27 mouse cellular contexts compared by ENCODE assay signal in genomic region chr13:99885636-99886035, GRCm38 (mm10). TPM values are rescaled to one million over a fixed set of nuclear protein-coding genes. Genes with fewer than 3 reads are reported as not detected.
DNase-seq lines count a peak whose midpoint lies in the region; ATAC-seq lines count a peak whose summit lies in the region.
"Had no signal": no experiment of that assay in that cellular context is flagged by ENCODE, and none has a peak within 500 bp of the region (broad histone marks: within the 10 kb centered on the region; RNA-seq: fewer than 3 reads in every experiment).

No protein-coding gene starts in this region.

- H3K27ac ChIP-seq in limb, embryonic 13.5 days: no peak overlapping the region
- H3K27ac ChIP-seq in limb, embryonic 10.5 days: no peak overlapping the region
- H3K27ac ChIP-seq: embryonic facial prominence, embryonic 12.5 days; forebrain, embryonic 12.5 days; forebrain, embryonic 15.5 days; heart, embryonic 15.5 days; hindbrain, embryonic 10.5 days; hindbrain, embryonic 13.5 days; intestine, embryonic 15.5 days had no signal

- no peak overlapping the region for H3K4me3 ChIP-seq in limb, embryonic 13.5 days
- no peak overlapping the region for H3K4me3 ChIP-seq in limb, embryonic 10.5 days
- H3K4me3 ChIP-seq: embryonic facial prominence, embryonic 12.5 days; erythroblast, embryonic 14.5 days; forebrain, embryonic 12.5 days; forebrain, embryonic 15.5 days; heart, embryonic 12.5 days; heart, embryonic 15.5 days; hindbrain, embryonic 10.5 days; hindbrain, embryonic 13.5 days; intestine, embryonic 15.5 days had no signal

- DNase-seq in embryo, embryonic 10.5 days (ENCODE audit: low spot score): peak; percentile 14
- DNase-seq in embryo, embryonic 9.5 days (ENCODE audit: extremely low spot score): no peak
- no peak for DNase-seq in limb, embryonic 10.5 days (ENCODE audit: low spot score)
- DNase-seq in mesoderm, embryonic 11.5 days (ENCODE audit: low read depth, low spot score): peak; percentile 16
- no peak for DNase-seq in cerebellum, postnatal 10 days
- DNase-seq: adrenal gland, postnatal 10 days; cerebellum, adult 11 months; cerebellum, adult 2 months; cerebellum, adult 9-11 months; cerebellum, postnatal 36 days; gastrocnemius, postnatal 25 days; heart, adult 18-20 months; heart, postnatal 10 days; heart, postnatal 36 days had no signal

- no peaks in the 10 kb centered on the region for H3K27me3 ChIP-seq in limb, embryonic 13.5 days
- H3K27me3 ChIP-seq in limb, embryonic 10.5 days (ENCODE audit: low read depth, poor library complexity, severe bottlenecking): no peaks in the 10 kb centered on the region
- H3K27me3 ChIP-seq: embryonic facial prominence, embryonic 12.5 days; forebrain, embryonic 12.5 days; forebrain, embryonic 15.5 days; heart, embryonic 12.5 days; heart, embryonic 15.5 days; hindbrain, embryonic 13.5 days; intestine, embryonic 15.5 days had no signal

- H3K9me3 ChIP-seq in limb, embryonic 13.5 days: no peaks in the 10 kb centered on the region
- no peaks in the 10 kb centered on the region for H3K9me3 ChIP-seq in limb, embryonic 10.5 days (replicated peaks)
- H3K9me3 ChIP-seq: embryonic facial prominence, embryonic 12.5 days; forebrain, embryonic 12.5 days; forebrain, embryonic 15.5 days; heart, embryonic 12.5 days; heart, embryonic 15.5 days; hindbrain, embryonic 10.5 days; hindbrain, embryonic 13.5 days; intestine, embryonic 15.5 days had no signal

- no peaks in the 10 kb centered on the region for H3K36me3 ChIP-seq in limb, embryonic 13.5 days
- no peaks in the 10 kb centered on the region for H3K36me3 ChIP-seq in limb, embryonic 10.5 days
- H3K36me3 ChIP-seq: embryonic facial prominence, embryonic 12.5 days; forebrain, embryonic 12.5 days; forebrain, embryonic 15.5 days; G1E; heart, embryonic 12.5 days; heart, embryonic 15.5 days; hindbrain, embryonic 10.5 days; hindbrain, embryonic 13.5 days; intestine, embryonic 15.5 days had no signal

- WGBS in limb, embryonic 13.5 days: 68% methylated on average over 6 of the region's 6 CpGs
- WGBS in limb, embryonic 10.5 days: 78% methylated on average over 6 of the region's 6 CpGs

- no peaks in the 10 kb centered on the region for H3K4me1 ChIP-seq in limb, embryonic 13.5 days
- H3K4me1 ChIP-seq in limb, embryonic 10.5 days: no peaks in the 10 kb centered on the region
- H3K4me1 ChIP-seq: embryonic facial prominence, embryonic 12.5 days; forebrain, embryonic 12.5 days; forebrain, embryonic 15.5 days; heart, embryonic 12.5 days; heart, embryonic 15.5 days; hindbrain, embryonic 10.5 days; hindbrain, embryonic 13.5 days; intestine, embryonic 15.5 days had no signal

- no peak overlapping the region for H3K4me2 ChIP-seq in limb, embryonic 13.5 days (replicated peaks)
- H3K4me2 ChIP-seq: embryonic facial prominence, embryonic 12.5 days; forebrain, embryonic 12.5 days; forebrain, embryonic 15.5 days; heart, embryonic 12.5 days; heart, embryonic 15.5 days; hindbrain, embryonic 13.5 days; intestine, embryonic 15.5 days had no signal

- ATAC-seq in limb, embryonic 13.5 days (ENCODE audit: low FRiP score, low read depth): peak; percentile 54; the same call in 1 of the 2 replicates
- ATAC-seq: forebrain, embryonic 15.5 days; hindbrain, embryonic 16.5 days; intestine, embryonic 15.5 days; Patski had no signal

- no peak overlapping the region for H3K9ac ChIP-seq in limb, embryonic 13.5 days
- H3K9ac ChIP-seq: embryonic facial prominence, embryonic 12.5 days; forebrain, embryonic 12.5 days; forebrain, embryonic 15.5 days; heart, embryonic 12.5 days; heart, embryonic 15.5 days; hindbrain, embryonic 13.5 days; intestine, embryonic 15.5 days had no signal

RNA-seq across cellular contexts. Expression of gene Cartpt, which starts 15.3 kb away (rescaled TPM):
- 0.18 and 0.32 TPM in 2 replicates for polyA plus RNA-seq in limb, embryonic 13.5 days (2015; fragmentation: Nextera tagmentation; extraction: Ambion mirVana)
- 0.19 TPM in 1 of 2 replicates, not detected in the other for polyA plus RNA-seq in limb, embryonic 10.5 days (2016; fragmentation: Nextera tagmentation; extraction: Ambion mirVana)
- polyA plus RNA-seq: erythroblast, embryonic 14.5 days; G1E; heart, embryonic 12.5 days; Patski had no signal

Comparison
In these comparisons a context has a peak if more than half of its experiments do, and no peak if none do; other contexts are left out.
1. DNase-seq: peak in embryo, embryonic 10.5 days (single experiment) and mesoderm, embryonic 11.5 days (single experiment); none in embryo, embryonic 9.5 days (single experiment), limb, embryonic 10.5 days (single experiment) and cerebellum, postnatal 10 days (0 of 2).